Mouse (Mus musculus): ENCODE results near the gene Dlx5. TPM values are rescaled to one million over a fixed set of nuclear protein-coding genes. Genes with fewer than 3 reads are reported as not detected.

Gene Dlx5
- polyA plus RNA-seq, 1 experiment, result 4.3 TPM

DNA sequence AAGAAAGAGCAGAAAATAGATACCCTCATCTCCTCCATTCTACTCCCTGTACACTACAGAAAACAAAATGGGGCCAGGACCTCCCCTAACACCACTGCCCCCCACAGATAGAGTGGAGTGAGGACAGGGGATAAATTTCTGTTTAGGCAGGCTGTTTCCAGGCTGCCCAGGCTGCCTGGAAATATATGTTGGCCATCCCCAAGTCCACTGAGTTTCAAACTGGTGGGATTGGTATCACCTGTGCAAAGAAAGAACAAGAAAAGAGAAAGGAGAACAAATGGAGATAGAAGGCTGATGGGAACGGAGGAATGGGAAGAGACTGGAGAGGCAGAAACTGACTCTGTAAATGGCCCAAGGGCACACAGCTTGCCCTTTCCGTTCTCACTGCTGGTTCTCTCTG lies 5.7 kb downstream of the Dlx5 start:
- H3K36me3 ChIP-seq (ENCODE audit: control insufficient read depth, insufficient read depth, low read length), result no peaks in the 10 kb centered on the region
- H3K27me3 ChIP-seq (ENCODE audit: control insufficient read depth, insufficient read depth, low read length), result peaks cover 4% of the 10 kb centered on the region
- peaks cover 6% of the 10 kb centered on the region for H3K4me1 ChIP-seq (ENCODE audit: control insufficient read depth, insufficient read depth, low read length)
- no peak overlapping the region for H3K27ac ChIP-seq (ENCODE audit: control insufficient read depth, insufficient read depth, low read depth, low read length)
- no peak for TF ChIP-seq CTCF (IDR thresholded peaks at IDR 0.05; ENCODE audit: control insufficient read depth, insufficient read depth, insufficient replicate concordance, low read depth, low read length)
- TF ChIP-seq POLR2A (IDR thresholded peaks at IDR 0.05; ENCODE audit: control insufficient read depth, low read depth, low read length), result no peak
- H3K4me3 ChIP-seq (ENCODE audit: control insufficient read depth, low read depth, low read length), result no peak overlapping the region

DNA sequence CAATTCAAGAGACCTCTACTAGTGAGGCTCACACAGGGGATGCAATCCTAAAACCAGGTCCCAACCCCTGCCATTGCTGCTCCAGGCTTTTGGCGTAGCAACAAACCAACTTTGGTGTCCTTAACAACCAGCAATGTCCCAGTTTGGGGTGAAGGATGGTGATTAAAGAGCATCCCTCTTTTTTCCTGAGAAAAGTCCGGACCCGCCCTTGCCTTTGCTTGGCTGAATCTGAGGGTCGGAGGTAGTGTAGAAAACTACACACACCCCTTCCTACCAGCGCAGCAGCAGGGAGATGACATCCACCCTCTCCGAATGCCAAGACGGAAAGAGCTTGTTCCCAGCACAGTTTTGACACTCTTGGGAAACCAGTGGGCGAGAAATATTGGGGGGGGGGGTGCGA lies 6.2 kb downstream of the Dlx5 start:
- no peak overlapping the region for H3K4me3 ChIP-seq (ENCODE audit: control insufficient read depth, low read depth, low read length)
- H3K4me1 ChIP-seq (ENCODE audit: control insufficient read depth, insufficient read depth, low read length), result peaks cover 3% of the 10 kb centered on the region; the same call in 1 of the 2 replicates
- H3K27ac ChIP-seq (ENCODE audit: control insufficient read depth, insufficient read depth, low read depth, low read length), result no peak overlapping the region
- peaks cover 4% of the 10 kb centered on the region for H3K27me3 ChIP-seq (ENCODE audit: control insufficient read depth, insufficient read depth, low read length)
- H3K36me3 ChIP-seq (ENCODE audit: control insufficient read depth, insufficient read depth, low read length), result no peaks in the 10 kb centered on the region
- TF ChIP-seq POLR2A (IDR thresholded peaks at IDR 0.05; ENCODE audit: control insufficient read depth, low read depth, low read length), result no peak
- TF ChIP-seq CTCF (IDR thresholded peaks at IDR 0.05; ENCODE audit: control insufficient read depth, insufficient read depth, insufficient replicate concordance, low read depth, low read length), result no peak

DNA sequence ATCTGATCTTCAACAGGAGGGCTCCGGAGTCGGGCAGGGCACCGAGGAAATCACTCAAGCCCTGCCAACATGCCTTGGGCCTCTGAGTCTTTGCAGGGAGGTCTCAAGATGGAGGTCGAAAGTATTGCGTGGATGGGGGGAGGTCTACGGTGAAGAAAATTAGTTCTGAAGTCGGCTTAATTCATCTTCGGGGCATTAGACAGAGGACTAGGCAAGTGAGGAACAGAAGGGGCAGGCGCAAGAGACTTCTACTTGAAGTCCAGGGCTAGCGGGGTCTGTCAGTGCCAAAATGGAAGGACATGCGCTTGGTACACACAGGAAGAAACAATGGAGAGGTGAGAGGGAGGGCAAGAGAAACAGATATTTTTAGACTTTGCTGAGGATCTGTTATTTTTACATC lies 6.7 kb downstream of the Dlx5 start:
- Histone ChIP-seq H3K27ac (ENCODE audit: control insufficient read depth, insufficient read depth, low read depth, low read length) (no peak overlapping the region), H3K4me3 (ENCODE audit: control insufficient read depth, low read depth, low read length) (no peak overlapping the region), H3K36me3 (ENCODE audit: control insufficient read depth, insufficient read depth, low read length) (no peaks in the 10 kb centered on the region), H3K27me3 (ENCODE audit: control insufficient read depth, insufficient read depth, low read length) (peaks cover 4% of the 10 kb centered on the region), H3K4me1 (ENCODE audit: control insufficient read depth, insufficient read depth, low read length) (peaks cover 3% of the 10 kb centered on the region; the same call in 1 of the 2 replicates)
- TF ChIP-seq POLR2A (IDR thresholded peaks at IDR 0.05; ENCODE audit: control insufficient read depth, low read depth, low read length) (no peak), CTCF (IDR thresholded peaks at IDR 0.05; ENCODE audit: control insufficient read depth, insufficient read depth, insufficient replicate concordance, low read depth, low read length) (no peak)

DNA sequence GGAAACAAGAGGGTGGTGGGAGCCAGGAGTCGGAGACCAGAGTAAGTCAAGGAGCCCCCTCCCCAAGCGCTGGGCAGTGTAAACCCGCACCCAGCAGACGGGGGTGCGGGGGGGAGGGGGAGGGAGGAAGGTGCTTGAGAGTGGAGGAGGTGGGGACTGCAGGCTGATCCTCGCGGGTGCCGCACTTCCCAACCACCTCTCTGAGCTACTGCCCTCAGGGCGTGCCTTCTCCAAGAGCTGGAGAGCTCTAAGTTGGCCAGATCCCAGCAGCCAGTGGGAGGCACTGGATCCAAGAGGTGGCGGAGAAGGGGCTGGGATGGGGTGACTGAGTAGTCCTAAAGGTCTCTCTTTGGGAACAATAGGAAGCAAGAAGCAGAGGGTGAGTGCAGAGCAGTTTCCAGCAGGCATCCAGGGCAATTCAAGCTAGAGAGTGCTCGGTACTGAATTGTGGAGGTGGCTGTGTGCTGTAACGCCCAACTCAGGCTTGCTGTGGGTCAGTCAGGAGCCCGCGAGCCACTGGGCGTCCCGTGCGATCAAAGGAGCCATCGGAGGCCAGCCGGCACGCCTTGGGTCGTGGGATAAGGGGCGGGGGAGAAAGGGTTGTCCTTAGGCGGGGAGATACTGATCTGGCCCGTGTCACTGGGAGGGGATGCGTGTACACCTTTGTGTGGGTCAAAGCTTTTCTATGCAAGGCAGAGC lies 7.7 kb downstream of the Dlx5 start:
- TF ChIP-seq POLR2A (IDR thresholded peaks at IDR 0.05; ENCODE audit: control insufficient read depth, low read depth, low read length) (no peak), CTCF (IDR thresholded peaks at IDR 0.05; ENCODE audit: control insufficient read depth, insufficient read depth, insufficient replicate concordance, low read depth, low read length) (no peak)
- H3K36me3 ChIP-seq (ENCODE audit: control insufficient read depth, insufficient read depth, low read length), result no peaks in the 10 kb centered on the region
- no peak overlapping the region for H3K27ac ChIP-seq (ENCODE audit: control insufficient read depth, insufficient read depth, low read depth, low read length)
- peaks cover 2% of the 10 kb centered on the region; the same call in 1 of the 2 replicates for H3K4me1 ChIP-seq (ENCODE audit: control insufficient read depth, insufficient read depth, low read length)
- H3K27me3 ChIP-seq (ENCODE audit: control insufficient read depth, insufficient read depth, low read length), result peaks cover 4% of the 10 kb centered on the region
- no peak overlapping the region for H3K4me3 ChIP-seq (ENCODE audit: control insufficient read depth, low read depth, low read length)

DNA sequence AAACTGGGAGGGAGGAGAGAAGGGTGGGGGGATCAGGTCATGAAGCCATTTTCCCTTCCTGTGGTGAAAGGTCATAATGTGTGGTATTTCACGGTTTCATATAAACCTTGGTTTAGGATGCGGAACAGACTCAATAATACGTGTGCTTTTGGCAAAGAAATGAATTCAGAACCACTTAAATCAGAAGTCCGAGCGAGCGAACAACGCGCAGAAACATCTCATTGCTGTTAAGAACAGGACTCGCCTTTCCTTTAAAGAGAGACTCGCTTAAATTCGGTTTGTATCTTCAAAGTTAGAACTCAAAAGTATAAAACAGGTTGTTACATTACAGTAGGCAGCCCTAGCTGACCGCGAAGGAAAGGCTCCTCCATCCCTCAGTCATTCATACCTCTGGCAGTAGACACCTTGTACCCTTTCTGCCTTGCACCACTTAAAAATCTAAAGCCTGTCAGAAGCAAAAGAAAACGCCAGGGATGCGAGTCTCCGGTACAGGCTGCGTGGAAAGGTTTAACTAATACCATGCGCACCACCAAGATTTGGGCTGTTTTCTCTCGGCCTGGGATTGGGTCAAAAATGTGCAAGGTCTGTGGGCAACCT lies 8.3 kb downstream of the Dlx5 start:
- Histone ChIP-seq H3K4me1 (ENCODE audit: control insufficient read depth, insufficient read depth, low read length) (peaks cover 2% of the 10 kb centered on the region; the same call in 1 of the 2 replicates), H3K36me3 (ENCODE audit: control insufficient read depth, insufficient read depth, low read length) (no peaks in the 10 kb centered on the region), H3K4me3 (ENCODE audit: control insufficient read depth, low read depth, low read length) (no peak overlapping the region), H3K27me3 (ENCODE audit: control insufficient read depth, insufficient read depth, low read length) (peaks cover 4% of the 10 kb centered on the region), H3K27ac (ENCODE audit: control insufficient read depth, insufficient read depth, low read depth, low read length) (no peak overlapping the region)
- TF ChIP-seq POLR2A (IDR thresholded peaks at IDR 0.05; ENCODE audit: control insufficient read depth, low read depth, low read length) (no peak), CTCF (IDR thresholded peaks at IDR 0.05; ENCODE audit: control insufficient read depth, insufficient read depth, insufficient replicate concordance, low read depth, low read length) (no peak)

DNA sequence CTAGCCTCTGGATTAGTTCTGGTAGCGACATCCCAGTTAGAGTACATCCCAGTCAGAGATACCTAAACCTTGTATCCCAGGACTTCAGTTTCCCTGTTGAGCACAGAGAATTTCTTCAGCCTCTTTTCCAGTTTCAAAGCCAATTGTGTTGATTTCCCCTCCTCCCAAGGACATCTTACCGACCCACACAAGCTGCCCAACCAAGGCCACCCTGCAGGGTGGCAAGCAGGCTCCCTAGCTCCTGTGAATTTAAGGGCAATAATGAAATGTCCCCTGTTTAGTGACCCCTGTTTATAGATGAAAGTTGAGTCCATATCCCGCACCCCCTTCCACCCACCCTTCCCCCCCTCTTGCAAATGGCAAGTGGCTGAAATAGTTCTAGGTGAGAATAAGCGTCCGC lies 9.0 kb downstream of the Dlx5 start:
- Histone ChIP-seq H3K4me1 (ENCODE audit: control insufficient read depth, insufficient read depth, low read length) (no peaks in the 10 kb centered on the region; the same call in 1 of the 2 replicates), H3K4me3 (ENCODE audit: control insufficient read depth, low read depth, low read length) (no peak overlapping the region), H3K27me3 (ENCODE audit: control insufficient read depth, insufficient read depth, low read length) (peaks cover 2% of the 10 kb centered on the region), H3K36me3 (ENCODE audit: control insufficient read depth, insufficient read depth, low read length) (no peaks in the 10 kb centered on the region), H3K27ac (ENCODE audit: control insufficient read depth, insufficient read depth, low read depth, low read length) (no peak overlapping the region)
- TF ChIP-seq POLR2A (IDR thresholded peaks at IDR 0.05; ENCODE audit: control insufficient read depth, low read depth, low read length) (no peak), CTCF (IDR thresholded peaks at IDR 0.05; ENCODE audit: control insufficient read depth, insufficient read depth, insufficient replicate concordance, low read depth, low read length) (no peak)

DNA sequence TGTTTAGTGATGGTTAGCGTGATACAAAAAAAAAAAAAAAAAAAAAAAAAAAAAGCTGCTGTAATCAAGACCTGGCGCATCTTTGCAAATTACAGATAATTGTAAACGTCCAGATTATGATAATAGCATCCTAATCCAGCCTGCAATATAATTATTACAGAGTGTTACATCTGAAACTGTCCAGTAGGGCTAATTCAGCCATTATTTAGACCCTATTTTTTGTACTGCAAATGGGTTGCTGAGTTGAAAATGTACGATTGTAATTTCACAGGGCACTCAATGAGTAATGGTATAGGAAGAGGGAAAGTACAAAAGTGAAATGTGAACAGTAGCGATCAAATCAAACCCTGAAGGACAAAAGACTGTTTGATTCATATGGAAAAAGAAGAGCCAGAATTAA lies 10.2 kb downstream of the Dlx5 start:
- peaks cover 2% of the 10 kb centered on the region for H3K27me3 ChIP-seq (ENCODE audit: control insufficient read depth, insufficient read depth, low read length)
- H3K36me3 ChIP-seq (ENCODE audit: control insufficient read depth, insufficient read depth, low read length), result no peaks in the 10 kb centered on the region
- H3K27ac ChIP-seq (ENCODE audit: control insufficient read depth, insufficient read depth, low read depth, low read length), result no peak overlapping the region
- TF ChIP-seq POLR2A (IDR thresholded peaks at IDR 0.05; ENCODE audit: control insufficient read depth, low read depth, low read length), result no peak
- TF ChIP-seq CTCF (IDR thresholded peaks at IDR 0.05; ENCODE audit: control insufficient read depth, insufficient read depth, insufficient replicate concordance, low read depth, low read length), result no peak
- no peak overlapping the region for H3K4me3 ChIP-seq (ENCODE audit: control insufficient read depth, low read depth, low read length)
- H3K4me1 ChIP-seq (ENCODE audit: control insufficient read depth, insufficient read depth, low read length), result no peaks in the 10 kb centered on the region; the same call in 1 of the 2 replicates
